Mouse (Mus musculus): ENCODE results near the gene Mmp24.

- TF ChIP-seq POLR2A (IDR thresholded peaks at IDR 0.05; ENCODE audit: insufficient read depth, low read length) (no peak), CTCF (IDR thresholded peaks at IDR 0.05; ENCODE audit: low read depth, low read length) (no peak)
These were observed 38.2 kb upstream of the Mmp24 start for GRCm38 (mm10) chr2:155736936-155737335.
